Mouse (Mus musculus) cerebellum, adult 9-11 months (tissue): ENCODE measurements around the gene Serpina3i.
"Not testable (repeated sequence)": the region's sequence is repeated elsewhere in the genome, so short reads cannot be mapped to it uniquely, and the experiment has no call there.

Experiments used
- DNase-seq: peaks from one replicate; pipeline ENCODE4 v3.0.0; 2022

The Serpina3i gene

DNA sequence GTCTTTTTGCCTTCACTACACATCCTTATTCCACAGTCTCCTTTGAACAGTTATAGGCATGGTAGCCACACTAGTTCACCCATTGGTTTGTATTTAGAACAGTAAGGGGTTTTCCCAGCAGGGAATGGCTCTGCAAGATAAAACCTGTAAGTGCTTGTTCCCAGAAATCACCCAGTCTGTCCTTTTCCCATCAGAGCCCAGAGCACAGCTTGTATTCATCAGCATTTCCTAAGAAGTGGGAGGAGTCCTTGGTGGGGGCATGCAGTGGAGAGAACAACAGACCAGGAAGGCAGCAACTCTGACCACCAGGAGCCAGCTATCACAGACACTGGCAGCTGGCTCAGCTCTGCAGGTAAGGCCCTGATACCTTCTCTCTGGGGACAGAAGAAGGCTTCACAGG, at the start of gene Serpina3i:
Serpina3i (plus strand) TSS at position 260 of the 400 bp plus-strand sequence.
- DNase-seq, result no peak

DNA sequence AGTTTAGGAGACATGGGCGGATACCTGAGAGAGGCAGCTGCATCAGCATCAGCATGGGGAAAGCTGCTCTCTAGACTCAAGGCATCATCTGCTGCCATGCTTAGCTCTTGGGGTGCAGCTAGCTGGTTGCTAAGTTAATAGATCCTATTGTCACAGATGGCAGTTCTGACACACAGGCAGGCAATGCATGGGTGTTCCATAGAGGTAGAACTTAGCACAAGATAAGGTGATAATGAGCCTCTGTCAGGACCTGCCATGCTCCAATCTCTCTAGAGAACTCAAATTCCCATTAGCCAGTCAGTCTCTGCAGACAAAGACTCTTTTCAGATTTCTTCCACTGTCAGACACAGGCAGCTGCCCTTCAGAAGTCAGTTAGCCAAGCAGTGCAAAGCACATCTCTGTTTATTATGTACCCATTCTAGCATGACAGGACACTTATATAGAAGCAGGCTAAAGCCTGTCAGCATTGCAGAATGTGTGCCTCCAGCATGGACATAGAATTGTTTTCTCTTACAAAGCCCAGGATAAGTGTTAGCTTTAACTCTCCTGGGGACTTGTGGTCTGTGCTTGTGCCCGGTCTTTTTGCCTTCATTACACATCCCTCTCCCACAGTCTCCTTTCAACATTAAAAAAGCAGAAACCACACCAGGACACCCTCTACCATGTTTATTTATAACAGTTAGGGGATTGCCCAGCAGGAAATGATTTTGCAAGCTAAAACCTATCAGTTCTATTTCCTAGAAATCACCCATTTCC, 49.1 kb upstream of the Serpina3i start:
- DNase-seq, result no peak

DNA sequence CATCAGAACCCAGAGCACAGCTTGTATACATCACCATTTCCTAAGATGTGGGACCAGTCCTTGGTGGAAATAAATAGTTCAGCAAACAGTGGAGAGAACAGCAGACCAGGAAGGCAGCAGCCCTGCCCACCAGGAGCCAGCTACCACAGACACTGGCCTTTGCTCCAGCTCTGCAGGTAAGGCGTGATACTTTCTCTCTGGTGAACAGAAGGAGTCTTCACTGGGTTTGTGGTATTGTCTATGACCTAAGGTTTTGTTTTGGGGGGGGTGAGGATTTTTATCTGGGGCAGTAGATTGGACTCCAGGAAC, 48.5 kb upstream of the Serpina3i start, which contains the start of gene Serpina3f:
Serpina3f (plus strand) TSS at position 100 of the 309 bp plus-strand sequence.
- DNase-seq, result no peak

DNA sequence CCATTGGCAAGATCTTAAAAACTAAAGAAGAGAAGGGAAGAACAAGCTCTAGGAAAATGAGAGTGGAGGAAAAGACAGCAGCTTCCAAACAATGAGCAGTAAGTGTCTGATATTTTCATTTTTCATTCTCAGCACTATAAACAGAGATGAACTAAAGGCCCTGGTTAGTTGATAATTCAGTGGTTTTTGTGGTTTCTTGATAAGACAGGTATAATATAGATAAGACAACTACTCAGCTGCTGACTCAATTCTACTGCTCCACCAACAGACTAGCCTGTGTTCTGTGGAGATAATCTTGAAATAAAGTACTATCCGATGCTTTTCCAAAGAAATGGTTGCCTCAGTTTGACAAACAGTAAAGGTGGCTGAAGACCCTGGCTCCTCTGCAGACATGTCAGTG, 47.7 kb upstream of the Serpina3i start:
- DNase-seq, result no peak

DNA sequence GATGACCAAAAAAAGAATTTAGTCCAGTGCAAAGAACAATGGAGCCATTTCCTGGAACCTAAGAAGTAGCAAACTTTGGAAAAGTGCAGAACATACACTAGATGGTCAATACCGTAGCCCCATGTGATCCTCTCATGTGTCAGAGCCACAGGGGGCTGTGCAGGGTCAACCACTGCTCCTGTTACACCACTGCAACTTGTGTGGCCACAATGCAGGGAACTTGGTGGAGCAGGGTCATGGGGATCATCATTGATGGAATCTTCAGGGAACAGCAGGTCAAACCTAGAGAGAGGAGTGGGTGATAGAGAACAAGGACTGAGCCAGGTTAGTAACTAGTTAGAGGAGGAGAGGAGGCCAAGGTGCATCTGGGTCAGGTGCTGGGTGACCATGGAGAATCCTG, 41.3 kb upstream of the Serpina3i start:
- no peak for DNase-seq

DNA sequence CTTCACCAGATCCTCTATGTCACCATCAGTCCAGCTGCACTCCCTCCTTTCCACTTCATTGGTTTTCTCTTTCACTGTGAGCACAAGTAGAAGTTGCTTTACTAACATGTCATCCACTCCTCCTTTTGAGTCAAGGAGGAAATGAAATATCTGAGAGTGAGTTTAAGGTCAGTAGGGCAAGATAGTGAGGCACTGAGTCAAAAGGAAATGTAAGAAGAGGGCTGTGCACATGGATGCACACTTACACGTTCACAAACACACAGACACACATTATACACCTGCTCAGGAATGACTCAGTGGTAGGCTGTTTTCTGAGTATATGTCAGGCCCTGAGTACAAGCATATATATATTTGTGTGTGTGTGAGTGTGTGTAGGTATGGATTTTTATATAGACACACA, 39.2 kb upstream of the Serpina3i start:
- DNase-seq, result no peak

DNA sequence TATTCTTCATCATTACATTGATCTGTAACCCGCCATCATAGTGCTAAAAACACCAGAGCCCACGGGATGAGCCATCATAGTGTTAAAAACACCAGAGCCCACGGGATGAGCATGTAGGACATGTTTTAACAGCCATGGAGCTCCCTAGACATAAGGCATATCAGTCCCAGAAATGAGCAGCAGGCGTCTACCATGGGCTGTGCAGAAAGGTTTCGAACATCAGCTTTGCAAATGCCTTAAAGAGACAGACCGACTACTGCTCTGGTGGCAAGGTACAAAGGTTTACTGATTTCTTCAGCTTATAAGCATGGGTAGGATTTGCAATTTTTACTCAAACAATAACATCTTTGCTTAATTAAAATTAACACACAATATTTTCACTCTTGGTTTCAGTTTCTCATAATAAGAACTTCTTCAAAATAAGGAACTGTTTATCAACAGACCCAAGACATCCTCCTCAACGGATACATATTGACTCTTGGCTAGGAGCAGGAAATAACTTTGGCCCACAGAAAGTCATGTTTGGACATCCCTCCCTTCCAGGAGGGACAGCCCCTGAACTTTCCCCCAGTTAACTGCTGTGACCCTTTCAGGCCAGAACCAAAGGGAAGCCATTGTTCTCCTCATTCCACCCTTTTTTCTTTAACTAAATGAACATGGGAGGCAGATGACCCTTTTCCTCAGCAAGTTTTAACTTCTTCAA, 38.2 kb upstream of the Serpina3i start:
- no peak for DNase-seq

DNA sequence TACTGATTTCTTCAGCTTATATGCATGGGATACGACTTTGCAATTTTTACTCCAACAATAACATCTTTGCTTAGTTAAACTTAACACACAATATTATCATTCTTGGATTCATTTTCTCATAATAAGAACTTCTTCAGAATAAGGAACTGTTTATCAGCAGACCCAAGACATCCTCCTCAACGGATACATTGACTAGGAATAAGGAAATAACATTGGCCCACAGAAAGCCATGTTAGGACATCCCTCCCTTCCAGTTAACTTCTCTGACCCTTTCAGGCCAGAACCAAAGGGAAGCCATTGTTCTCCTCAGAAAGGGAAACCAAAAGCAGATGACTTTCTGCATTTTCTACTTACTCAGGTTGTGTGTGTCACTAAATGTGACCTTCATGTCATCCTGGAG, 32.2 kb upstream of the Serpina3i start:
- no peak for DNase-seq

DNA sequence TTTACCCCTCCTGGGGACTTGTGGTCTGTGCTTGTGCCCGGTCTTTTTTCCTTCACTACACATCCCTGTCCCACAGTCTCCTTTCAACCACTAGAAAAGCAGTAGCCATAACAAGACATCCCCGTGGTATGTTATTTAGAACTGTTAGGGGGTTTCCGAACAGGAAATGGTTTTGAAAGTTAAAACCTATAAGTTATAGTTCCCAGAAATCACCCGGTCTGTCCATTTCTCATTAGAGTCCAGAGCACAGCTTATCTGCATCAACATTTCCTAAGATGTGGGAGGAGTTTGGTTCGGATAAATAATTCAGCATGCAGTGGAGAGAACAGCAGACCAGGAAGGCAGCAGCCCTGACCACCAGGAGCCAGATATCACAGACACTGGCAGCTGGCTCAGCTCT, 27.0 kb upstream of the Serpina3i start, which contains the start of gene Serpina3g:
Serpina3g (plus strand) TSS at position 331 of the 400 bp plus-strand sequence.
- DNase-seq, result no peak

DNA sequence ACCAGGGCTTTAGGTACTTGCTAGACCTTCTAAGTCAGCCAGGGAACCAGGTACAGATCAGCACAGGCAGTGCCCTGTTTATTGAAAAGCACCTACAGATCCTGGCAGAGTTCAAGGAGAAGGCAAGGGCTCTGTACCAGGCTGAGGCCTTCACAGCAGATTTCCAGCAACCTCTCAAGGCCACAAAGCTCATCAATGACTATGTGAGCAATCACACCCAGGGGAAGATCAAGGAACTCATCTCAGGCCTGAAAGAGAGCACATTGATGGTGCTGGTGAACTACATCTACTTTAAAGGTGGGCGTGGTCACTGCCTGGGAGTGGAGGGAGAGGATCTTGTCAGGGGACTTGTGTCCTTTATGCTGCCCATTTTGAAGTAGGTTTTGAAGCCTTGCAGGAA, 24.9 kb upstream of the Serpina3i start:
- DNase-seq, result not testable (repeated sequence)

DNA sequence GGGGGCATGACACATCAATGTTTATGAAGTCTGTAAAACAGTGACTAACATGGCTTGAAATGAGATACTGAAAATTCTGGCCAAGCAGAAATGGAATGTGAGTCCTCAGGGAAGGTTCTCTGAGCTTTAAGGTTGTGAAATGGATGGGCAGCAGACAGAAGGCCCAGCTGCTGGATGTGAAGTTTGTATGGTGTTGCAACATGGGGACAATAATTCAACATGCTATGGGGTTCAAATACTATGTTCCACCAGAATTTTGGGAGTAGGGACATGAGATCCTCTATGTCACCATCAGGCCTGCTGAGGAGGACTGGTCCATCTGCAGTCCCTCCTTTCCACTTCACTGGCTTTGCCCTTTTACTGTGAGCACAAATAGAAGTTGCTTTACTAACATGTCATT, 19.6 kb upstream of the Serpina3i start:
- no peak for DNase-seq

DNA sequence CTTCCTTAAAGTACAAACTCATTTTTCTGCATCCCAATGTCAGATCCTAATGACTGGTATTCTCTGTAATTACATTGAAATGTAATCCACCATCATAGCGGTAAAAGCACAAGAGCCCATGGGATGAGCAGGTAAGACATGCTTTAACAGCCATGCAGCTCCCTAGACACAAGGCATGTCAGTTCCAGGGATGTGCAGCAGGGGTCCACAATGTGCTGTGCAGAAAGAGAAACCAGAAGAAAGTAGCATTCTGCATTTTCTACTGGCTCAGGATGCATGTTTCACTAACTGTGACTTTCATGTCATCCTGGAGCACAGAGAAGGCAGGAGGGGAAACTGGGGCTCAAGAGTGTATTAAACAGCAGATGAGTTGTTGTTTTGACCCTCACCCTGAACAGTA, 17.8 kb upstream of the Serpina3i start:
- no peak for DNase-seq

DNA sequence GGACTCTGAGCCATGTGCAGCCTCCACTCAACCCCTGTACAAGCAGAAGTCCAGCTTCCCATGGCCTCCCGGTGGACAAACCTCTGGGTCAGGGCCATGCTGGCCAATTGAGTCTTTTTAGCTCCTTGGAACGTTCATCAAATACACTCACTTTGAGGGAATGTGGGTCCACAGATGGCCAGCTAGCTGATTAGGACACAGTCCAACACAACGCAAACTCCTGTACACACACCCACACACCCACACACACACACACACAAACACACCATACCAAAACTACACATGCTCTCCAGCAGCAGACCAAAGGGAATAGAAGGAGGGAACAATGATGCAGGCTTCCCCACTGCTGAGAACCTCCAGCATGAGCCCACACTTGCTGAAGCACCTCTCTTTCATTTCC, 17.3 kb upstream of the Serpina3i start:
- no peak for DNase-seq

DNA sequence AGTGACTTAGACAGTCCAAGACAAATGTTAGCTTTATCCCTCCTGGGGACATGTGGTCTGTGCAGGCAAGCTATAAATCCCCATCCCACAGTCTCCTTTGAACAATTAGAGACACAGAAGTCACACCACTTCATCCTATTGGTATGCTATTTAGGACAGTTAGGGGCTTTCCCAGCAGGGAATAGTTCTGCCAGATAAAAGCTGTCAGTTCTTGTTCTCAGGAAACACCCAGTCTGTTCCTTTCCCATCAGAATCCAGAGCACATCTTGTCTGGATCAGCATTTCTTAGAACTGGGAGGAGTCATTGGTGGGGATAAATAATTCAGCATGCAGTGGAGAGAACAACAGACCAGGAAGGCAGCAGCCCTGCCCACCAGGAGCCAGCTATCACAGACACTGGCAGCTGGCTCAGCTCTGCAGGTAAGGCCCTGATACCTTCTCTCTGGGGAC, 15.3 kb upstream of the Serpina3i start:
- DNase-seq, result no peak

DNA sequence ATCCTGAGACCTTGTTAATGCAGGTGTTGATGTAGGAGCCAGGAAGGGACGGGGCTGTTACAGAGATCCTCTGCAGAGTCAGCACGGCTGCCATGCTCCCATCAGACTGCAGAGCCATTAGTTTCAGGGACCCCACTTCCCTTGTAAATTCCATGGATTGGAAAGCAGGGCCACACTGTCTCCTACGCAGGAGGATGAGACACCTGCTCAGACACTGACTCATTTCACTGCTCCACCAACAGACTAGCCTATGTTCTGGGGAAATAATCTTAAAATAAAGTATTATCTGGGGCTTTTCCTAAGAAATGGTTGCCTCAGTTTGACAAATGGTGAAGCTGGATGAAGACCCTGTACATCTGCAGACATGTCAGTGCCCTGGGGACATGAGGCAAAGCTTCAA, 14.7 kb upstream of the Serpina3i start:
- no peak for DNase-seq

DNA sequence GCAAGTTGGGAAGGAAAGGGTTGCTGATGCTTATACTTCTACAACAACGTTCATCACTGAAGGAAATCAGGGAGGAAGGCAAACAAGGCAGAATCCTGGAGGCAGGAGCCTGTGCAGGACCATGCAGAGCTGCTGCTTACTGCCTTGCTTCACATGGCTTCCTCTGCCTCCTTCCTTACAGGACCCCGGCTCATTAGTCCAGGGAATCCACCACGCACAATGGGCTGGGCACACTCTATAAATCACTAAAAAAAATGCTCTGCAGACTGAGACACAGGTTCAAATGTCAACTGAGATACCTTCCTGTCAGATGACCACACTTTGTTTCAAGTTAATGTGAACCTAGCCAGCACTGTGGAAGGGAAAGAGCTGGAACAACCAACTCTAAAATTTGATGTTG, 1.9 kb upstream of the Serpina3i start:
- DNase-seq, result no peak

DNA sequence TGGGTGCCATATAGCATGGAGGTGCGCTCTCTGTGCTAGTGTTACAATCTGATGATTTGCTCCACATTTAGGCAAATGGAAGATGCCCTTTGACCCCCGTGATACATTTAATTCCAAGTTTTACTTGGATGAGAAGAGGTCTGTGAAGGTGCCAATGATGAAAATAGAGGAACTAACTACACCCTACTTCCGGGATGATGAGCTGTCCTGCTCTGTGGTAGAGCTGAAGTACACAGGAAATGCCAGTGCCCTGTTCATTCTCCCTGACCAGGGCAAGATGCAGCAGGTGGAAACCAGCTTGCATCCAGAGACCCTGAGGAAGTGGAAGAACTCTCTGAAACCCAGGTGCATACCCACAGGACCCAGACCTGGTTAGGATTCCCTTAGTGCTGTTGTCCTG, 3.5 kb downstream of the Serpina3i start:
- DNase-seq, result no peak

DNA sequence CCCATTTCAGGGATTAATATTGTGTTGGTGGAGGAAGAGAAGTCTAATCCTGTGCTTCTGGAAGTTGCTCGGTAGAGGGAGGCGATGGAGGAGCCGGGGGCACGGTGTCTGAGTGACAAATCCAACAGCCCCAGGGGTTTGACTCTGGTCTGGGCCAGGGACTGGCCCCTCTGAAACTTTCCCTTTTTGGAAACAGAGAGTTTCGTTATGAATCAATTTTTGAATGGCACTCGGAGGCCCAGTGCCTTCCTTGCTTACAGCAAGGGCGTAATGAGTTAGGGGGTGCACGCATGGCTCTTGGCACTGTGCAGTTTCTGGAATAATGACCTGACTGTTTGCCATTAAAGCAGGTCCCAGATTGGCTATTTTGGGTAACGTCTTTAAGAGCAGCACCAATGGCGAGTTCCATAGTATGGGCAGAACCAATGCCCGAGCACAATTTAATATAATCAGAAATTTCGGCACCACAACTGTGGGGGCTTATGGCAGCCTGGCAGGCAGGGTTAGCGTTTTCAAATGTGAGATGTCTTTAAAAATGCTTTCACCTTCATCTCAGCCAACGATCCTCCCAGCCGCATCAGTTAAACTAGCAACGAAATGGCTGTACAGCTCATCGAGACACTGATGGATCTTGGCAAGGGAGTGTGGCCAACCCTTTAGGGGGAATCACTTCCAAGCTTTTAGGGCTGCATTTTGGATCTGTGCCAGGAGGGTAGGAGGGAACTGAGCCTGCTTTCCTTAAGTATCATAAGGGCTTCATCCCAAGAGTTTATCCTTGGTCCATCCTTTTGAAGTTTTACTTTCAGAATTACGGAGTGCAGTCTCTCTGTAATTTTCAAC, 15.5 kb downstream of the Serpina3i start:
- no peak for DNase-seq

DNA sequence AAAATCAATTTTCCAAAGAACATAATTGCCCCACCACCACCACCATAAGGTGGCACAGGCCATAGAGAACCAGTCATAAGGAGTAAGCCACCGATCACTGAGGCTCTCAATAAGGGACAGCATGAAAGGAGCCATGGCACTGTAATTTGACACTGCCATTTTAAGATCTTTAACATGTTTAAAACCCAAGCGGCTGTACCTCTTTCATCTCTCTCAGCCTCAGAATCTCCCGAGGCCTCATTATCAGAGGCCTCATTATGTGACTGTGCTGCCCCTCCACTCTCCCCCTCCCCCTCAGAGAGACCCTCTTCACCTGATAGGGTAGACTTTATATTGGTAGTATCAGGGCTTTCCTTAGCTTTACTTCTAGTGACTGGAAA, 16.1 kb downstream of the Serpina3i start:
- no peak for DNase-seq

DNA sequence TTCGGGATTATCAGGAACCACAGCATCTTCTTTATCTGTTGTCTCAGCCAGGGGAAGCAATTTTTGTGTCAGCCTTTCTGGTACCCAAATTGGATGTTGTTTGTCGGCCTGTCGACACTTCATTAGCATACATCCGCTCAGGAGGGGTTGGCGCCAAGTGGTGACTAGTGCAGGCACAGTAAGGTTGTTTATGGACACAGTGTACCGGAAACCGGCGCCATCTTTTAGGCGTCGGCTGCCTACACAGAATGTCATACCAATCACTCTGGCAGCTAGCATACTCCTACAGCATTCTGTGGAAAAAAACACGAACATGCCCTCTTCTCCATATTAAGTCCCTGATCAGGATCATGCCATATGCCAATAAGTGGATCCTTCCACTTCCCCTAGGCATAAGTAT, 20.5 kb downstream of the Serpina3i start:
- DNase-seq, result no peak

DNA sequence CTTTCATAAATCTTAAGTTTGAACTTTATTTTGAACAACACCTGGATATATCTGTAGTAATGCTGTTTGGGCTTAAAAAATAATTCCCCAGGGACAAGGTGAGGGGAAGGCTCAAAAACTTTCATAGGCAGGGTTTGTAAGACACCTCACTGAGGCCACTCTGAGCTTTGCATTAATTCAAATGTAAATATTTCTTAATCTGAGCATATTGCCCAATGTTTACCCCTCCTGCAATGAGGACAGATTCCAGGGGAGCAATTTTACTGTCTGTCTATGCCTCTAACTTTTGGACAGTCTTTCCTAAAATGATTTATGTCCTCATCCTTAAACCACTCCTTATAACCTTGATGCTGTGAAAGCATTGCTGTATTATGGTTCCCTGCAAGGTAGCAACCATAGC, 25.4 kb downstream of the Serpina3i start:
- no peak for DNase-seq

DNA sequence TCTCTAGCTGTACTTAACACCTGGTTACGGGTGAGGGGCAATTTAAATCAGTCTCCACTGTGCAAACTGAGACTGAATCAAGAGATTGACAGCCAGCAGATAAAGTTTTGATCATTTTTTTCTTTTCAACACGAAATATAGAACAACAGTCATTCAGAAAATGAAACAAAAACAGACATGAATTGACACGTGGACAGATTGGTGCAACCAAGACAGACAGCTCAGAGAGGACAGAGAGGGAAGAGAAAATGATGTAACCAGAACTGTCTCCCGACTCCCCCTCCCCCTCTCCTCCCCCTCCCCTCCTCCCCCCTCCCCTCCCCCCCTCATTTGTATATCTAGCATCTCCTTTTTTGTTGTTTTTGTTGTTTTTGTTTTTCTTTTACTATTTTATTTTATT, 26.9 kb downstream of the Serpina3i start:
- DNase-seq, result no peak

DNA sequence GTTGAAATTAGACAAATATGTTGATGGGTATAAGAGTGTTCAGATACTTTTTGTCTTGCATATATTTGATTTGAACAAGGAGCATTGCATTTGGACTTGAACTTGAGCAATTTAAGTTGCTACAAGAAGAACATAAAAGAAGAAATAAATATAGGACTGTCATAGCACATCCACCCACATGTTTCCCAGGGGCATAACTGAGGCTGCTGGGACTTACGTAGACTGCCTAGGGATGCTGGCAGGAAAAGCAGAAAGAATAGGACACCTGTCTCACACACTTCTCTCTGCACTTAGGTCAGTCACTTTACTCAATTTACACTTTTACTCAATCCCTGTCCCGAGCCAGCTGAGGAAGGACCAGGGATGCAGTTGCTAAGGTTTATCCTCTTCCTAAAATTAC, 31.0 kb downstream of the Serpina3i start:
- DNase-seq, result no peak

DNA sequence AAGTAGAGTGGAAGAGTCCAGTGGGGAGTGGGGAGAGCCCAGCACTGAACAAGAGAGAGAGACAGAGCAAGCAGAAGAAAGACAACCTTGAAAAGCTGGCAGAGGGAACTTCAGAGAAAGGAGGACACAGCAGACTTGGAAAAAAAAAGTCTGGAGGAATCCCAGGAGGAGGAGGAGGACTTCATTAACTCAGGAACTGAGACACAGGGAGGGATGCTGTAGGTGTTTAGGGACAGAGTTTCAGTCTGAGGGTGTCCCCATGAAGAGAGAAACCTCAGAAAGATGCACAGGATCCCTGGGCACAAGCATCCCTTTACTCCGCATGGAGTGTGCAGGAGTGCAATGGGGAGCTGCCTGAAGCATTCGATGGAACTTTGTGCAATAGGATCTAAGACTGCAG, 35.1 kb downstream of the Serpina3i start:
- DNase-seq, result no peak
